Mouse (Mus musculus) adrenal gland, adult 10 weeks (tissue): ENCODE results near the gene Cntn1. TPM values are rescaled to one million over a fixed set of nuclear protein-coding genes. Genes with fewer than 3 reads are reported as not detected.

Experiments used
- polyA plus RNA-seq: library from polyadenylated mRNA; stranded (reverse); fragments of 350-450 nt; fragmentation: Illumina TruSeq; extraction: RNeasy Lipid Tissue Mini Kit (QIAGEN cat#74804); gene quantifications from one replicate; pipeline ENCODE4 v1.2.3, GENCODE M21; 2014; ENCODE audit warnings: low read depth, low replicate concordance

Gene Cntn1
- 4.9 TPM for polyA plus RNA-seq

DNA sequence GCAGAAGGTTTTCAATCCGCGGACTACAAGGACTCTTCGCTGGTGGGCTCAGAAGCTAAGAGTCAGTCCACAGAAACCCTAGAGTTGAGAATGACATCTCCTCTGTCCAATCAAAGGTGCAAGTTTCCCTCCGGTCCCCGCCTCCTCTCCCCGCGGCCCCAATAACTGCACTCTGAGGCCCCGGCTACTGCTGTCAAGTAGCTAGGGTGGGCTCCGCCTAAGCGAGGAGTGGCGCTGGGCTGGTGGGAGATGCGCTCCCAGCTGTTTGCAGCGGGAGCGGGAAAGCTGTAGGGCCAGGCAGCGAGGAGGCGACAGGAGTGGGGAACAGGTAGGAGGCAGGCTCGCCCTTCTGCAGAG, at the start of gene Cntn1:
TSS of gene Cntn1 (plus strand) at position 170 of the 357 bp plus-strand sequence.

Other genes starting within 250 kb of the Cntn1 start
- gene Smgc, start 212.9 kb upstream of the Cntn1 start, polyA plus RNA-seq = not detected